Mouse (Mus musculus): ENCODE measurements around the gene Mfsd14a.
A peak's percentile ranks its signal among the peaks of the same experiment; 100 is the strongest.

Mfsd14a gene

DNA sequence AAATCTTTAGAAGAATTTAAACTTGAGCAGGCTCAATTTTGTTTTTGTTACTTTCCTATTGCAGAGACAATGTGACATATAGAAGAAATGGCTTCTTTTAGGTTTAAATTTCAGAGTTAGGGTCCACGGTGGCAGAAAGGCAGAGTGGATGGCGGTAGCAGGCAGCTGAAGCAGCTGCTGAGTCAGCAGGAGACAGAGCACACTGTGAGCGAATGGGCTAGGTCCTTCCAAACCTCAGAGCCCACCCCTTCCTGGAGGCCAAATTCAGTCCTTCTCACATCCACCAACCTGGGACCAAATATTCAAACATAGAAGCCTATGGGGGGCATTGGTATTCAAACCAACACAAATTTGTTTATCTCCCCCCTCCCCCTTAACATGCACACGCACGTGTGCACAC lies 60.7 kb downstream of the Mfsd14a start:
- DNase-seq (ENCODE audit: low spot score in 2 of 2) = no peak

DNA sequence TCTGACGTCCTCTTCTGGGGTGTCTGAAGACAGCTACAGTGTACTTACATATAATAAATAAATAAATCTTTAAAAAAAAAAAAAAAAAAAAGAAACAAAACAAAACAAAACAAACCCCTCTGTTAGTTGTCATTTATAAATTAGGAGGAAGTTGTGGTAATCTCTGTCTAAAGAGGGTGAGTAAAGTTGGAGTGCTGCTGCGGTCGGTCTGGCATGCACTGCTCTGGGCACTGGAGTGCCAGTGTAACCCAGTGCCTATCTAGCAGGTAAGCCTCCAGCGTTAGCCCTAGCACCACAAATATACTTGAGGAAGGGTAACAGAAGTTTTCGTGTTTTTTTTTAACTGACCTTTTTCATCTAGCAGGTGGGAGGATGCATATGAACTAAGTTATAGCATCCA lies 61.5 kb downstream of the Mfsd14a start:
- DNase-seq (ENCODE audit: low spot score in 2 of 2) = no peak

DNA sequence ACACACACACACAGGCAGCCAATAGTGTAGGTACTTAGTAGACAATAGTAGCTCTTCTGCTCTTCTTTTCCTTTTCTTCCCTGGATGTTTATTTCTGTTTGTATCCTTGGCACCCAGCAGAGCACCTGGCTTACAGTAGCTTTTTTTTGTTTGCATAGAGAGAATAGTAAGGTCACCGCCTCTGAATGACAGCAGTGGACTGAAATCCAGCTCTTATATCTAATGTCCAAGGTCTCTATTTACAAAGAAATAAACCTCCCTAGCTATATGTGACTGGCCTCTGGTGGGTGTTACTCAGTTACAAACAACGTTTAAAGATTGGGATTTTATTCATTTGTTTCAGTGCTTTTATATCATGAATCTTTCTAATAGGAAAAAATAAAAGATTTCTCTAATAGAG lies 62.8 kb downstream of the Mfsd14a start:
- DNase-seq (ENCODE audit: low spot score in 2 of 2) = no peak

DNA sequence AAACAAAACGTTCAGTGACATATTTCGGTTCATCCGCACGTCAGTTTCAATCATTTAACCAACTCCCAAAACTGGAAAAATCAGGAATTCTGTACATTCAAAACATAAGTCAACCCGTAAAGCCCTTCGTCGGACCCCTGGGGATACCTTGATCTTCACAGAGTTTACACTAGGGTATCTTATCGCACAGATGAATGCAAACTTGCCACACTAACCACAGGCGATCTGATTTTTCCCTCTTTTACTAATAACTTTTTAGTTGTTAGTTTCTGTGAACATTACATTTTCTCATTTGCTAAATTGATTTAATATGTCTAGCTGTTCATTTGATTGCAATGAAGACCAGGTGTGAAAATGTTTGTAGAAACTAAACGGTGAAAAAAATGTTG lies 66.9 kb downstream of the Mfsd14a start:
- DNase-seq (ENCODE audit: low spot score in 2 of 2) = no peak

- DNase-seq (ENCODE audit: low spot score in 2 of 2) = peak; percentile 99 to 100
Measured at GRCm38 (mm10) chr3:116594728-116595602, 67.5 kb downstream of the Mfsd14a start, which contains the start of gene Sass6. Gene Sass6 (plus strand): TSS chr3:116594982.

GRCm38 (mm10) chr3:116594076-116594727 lies 68.3 kb downstream of the Mfsd14a start:
- DNase-seq (ENCODE audit: low spot score in 2 of 2) = peak in 1 of 2 experiments; percentile 70

- no peak for DNase-seq (ENCODE audit: low spot score in 2 of 2)
Measured at GRCm38 (mm10) chr3:116582201-116582600, 80.3 kb downstream of the Mfsd14a start.
